Mouse (Mus musculus) liver, adult 2 months (tissue): ENCODE data around the gene Tmem221. TPM values are rescaled to one million over a fixed set of nuclear protein-coding genes. Genes with fewer than 3 reads are reported as not detected.

Experiments
- DNase-seq: peaks from one replicate; pipeline ENCODE4 v3.0.0-alpha.2; 2011; ENCODE audit warnings: low read depth, low spot score; ENCODE audit errors: extremely low read depth
- H3K27ac ChIP-seq: fragments of 200-500 bp; replicated peaks from 2 replicates; pipeline ENCODE4 v1.5.1; 2012; ENCODE audit warnings: low read depth, mild to moderate bottlenecking, control low read depth, inconsistent platforms, low read length; ENCODE audit not compliant: insufficient read depth
- H3K27me3 ChIP-seq: fragments of 200-500 bp; 2 replicates; pipeline ENCODE4 v1.6.1; 2012; ENCODE audit warnings: mild to moderate bottlenecking, moderate library complexity, low read length, inconsistent platforms; ENCODE audit not compliant: control insufficient read depth, insufficient read depth
- H3K36me3 ChIP-seq: fragments of 200-500 bp; 2 replicates; pipeline ENCODE4 v1.6.1; 2012; ENCODE audit warnings: low read length, inconsistent platforms; ENCODE audit not compliant: control insufficient read depth, insufficient read depth
- H3K4me1 ChIP-seq: fragments of 200-500 bp; 2 replicates; pipeline ENCODE4 v1.6.1; 2011; ENCODE audit warnings: low read length; ENCODE audit not compliant: control insufficient read depth, insufficient read depth
- H3K4me3 ChIP-seq: fragments of 200-500 bp; 2 replicates; pipeline ENCODE4 v1.5.1; 2011; ENCODE audit warnings: low read depth, mild to moderate bottlenecking, control low read depth, low read length, moderate library complexity; ENCODE audit not compliant: insufficient read depth
- H3K79me2 ChIP-seq: fragments of 200-500 bp; 2 replicates; pipeline ENCODE4 v1.6.1; 2012; ENCODE audit warnings: inconsistent platforms, mild to moderate bottlenecking, low read length, moderate library complexity; ENCODE audit not compliant: control insufficient read depth, insufficient read depth
- H3K9ac ChIP-seq: fragments of 200-500 bp; 2 replicates; pipeline ENCODE4 v1.6.1; 2012; ENCODE audit warnings: low read depth, mild to moderate bottlenecking, control low read depth, inconsistent platforms, low read length
- CTCF ChIP-seq: fragments of 200-500 bp; IDR thresholded peaks from 2 replicates; pipeline ENCODE4 v1.5.1; 2011; ENCODE audit warnings: low read depth, low read length, control low read depth
- POLR2A ChIP-seq: fragments of 200-500 bp; IDR thresholded peaks from 2 replicates; pipeline ENCODE4 v1.6.1; 2011; ENCODE audit warnings: low read length, control low read depth; ENCODE audit not compliant: insufficient read depth; ENCODE audit errors: extremely low read depth
- WGBS: fragments of 180-500 bp; shearing (Covaris S2); methylation state at CpG from one replicate; pipeline ENCODE4 v1.1.7; 2018; 5-methylcytosine and 5-hydroxymethylcytosine counted together
- polyA plus RNA-seq: library from polyadenylated mRNA; depleted of rRNA; stranded (reverse); fragments of >200 nt; gene quantifications from 2 replicates; pipeline ENCODE4 v1.2.3, GENCODE M21; 2012
- total RNA-seq: library from RNA; depleted of rRNA; stranded (reverse); fragments of >200 nt; gene quantifications from 2 replicates; pipeline ENCODE4 v1.2.3, GENCODE M21; 2014

Gene Tmem221
- total and polyA plus RNA-seq, 2 experiments: 0.46 to 0.55 TPM

DNA sequence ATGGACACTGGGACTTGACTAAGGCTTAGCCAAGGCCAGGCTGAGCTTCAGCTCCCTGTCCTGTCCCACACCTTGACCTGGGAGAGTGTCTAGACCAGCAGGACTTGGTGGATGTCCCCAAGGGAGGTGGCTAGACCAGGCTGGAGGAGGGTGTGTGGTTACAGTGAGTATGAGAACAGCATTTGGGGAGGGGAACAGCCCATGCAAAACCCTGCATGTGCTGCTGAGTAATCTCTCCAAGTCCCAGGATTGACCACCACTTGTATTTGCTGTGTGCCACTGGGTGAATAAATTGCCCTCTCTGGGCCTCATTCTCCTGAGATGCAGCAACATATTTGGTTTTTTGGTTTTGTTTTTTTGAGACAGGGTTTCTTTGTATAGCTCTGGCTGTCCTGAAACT, 39.7 kb upstream of the Tmem221 start:
- no peak overlapping the region for H3K27ac ChIP-seq
- no peaks in the 10 kb centered on the region for H3K36me3 ChIP-seq
- no peak for DNase-seq
- no peak overlapping the region for H3K4me3 ChIP-seq
- H3K4me1 ChIP-seq: no peaks in the 10 kb centered on the region; the same call in 1 of the 2 replicates
- no peak for TF ChIP-seq CTCF
- TF ChIP-seq POLR2A: no peak
- H3K9ac ChIP-seq: no peak overlapping the region
- 0 out of 2 replicates have a peak, but pooled peaks cover 3% of the 10 kb centered on the region for H3K27me3 ChIP-seq
- H3K79me2 ChIP-seq: no peaks in the 10 kb centered on the region

DNA sequence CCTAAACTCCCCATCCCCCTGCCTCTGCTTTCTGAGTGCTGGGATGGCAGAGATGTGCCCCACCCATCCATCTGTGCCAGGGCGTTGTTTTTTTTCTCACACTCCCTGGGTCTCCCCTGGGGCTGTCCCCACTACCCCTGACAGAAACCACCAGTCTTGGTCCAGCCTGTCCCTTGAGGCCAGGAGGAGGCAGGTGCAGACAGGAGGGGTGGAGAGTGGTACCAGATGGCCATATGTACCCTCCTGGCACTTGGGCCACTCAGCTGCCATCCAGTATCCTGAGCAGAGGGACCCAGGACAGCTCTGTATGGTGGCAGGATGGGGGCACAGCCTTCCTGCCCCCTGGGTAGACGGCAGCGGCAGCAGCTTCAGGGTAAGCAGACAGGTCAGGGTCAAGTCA, 38.8 kb upstream of the Tmem221 start, which contains the start of gene Fam129c:
Fam129c (plus strand) TSS at position 198 of the 400 bp plus-strand sequence.
- no peak within 1 kb of the TSS for H3K27ac ChIP-seq
- 91% methylated on average over 3 of the region's 3 CpGs for WGBS
- TF ChIP-seq POLR2A (no peak), CTCF (no peak)
- H3K4me3 ChIP-seq: no peak within 1 kb of the TSS
- DNase-seq: no peak
- H3K27me3 ChIP-seq: 0 out of 2 replicates have a peak, but pooled peaks cover 3% of the 10 kb centered on the region
- peaks cover 7% of the 10 kb centered on the region for H3K4me1 ChIP-seq
- no peak within 1 kb of the TSS for H3K9ac ChIP-seq
- no peaks in the 10 kb centered on the region for H3K79me2 ChIP-seq
- no peaks in the 10 kb centered on the region for H3K36me3 ChIP-seq

DNA sequence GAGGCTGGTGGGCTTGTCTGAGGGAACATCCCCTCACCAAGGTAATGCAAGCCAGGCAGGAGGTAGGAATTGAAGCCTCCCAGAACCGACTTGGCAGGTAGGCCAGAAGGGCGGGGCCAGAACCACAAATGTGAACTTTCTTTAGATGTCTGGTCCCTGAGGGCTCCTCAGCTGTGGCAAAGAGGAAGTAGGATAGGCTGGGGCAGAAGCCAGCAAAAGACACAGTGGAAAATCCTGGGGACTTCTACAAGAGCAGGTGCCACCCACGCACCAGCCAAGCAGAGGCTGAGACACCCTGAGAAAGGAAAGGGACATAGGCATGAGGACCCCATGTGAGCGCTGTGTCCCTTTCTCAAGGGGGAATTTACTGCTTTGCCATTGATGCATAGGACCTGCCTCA, 38.1 kb upstream of the Tmem221 start:
- 81% methylated on average over 4 of the region's 4 CpGs for WGBS
- DNase-seq: no peak
- H3K27ac ChIP-seq: no peak overlapping the region

DNA sequence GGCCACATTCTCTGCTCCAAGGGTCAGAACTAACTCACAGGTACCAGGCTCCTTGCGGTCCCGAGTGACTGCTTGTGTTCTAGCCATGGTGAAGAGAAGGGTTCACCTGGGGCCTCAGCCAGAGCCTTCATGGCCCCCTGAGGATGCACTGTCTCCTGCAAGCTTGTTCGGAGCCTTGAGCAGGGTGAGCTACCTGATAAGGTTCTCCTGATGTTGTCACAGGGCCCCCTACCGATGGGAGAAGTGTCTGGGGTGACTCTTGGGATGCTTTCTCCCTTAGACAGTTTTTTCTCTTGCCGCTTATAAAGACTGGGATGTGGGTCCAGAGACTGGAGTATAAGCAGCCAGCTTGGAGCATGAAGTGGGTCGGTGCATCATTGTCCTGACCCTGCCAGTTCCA, 37.7 kb upstream of the Tmem221 start:
- Histone ChIP-seq H3K4me3 (no peak overlapping the region), H3K9ac (no peak overlapping the region), H3K27ac (no peak overlapping the region), H3K4me1 (peaks cover 7% of the 10 kb centered on the region), H3K36me3 (no peaks in the 10 kb centered on the region), H3K79me2 (no peaks in the 10 kb centered on the region), H3K27me3 (no peaks in the 10 kb centered on the region)
- no peak for DNase-seq
- WGBS: 63% methylated on average over 6 of the region's 6 CpGs
- TF ChIP-seq POLR2A: no peak
- TF ChIP-seq CTCF: no peak

More for the DNA sequence above, 38.1 kb upstream of the Tmem221 start:
- H3K4me3 ChIP-seq: no peak overlapping the region
- peaks cover 7% of the 10 kb centered on the region for H3K4me1 ChIP-seq
- H3K9ac ChIP-seq: no peak overlapping the region
- TF ChIP-seq CTCF: no peak
- TF ChIP-seq POLR2A: no peak
- H3K36me3 ChIP-seq: no peaks in the 10 kb centered on the region
- no peaks in the 10 kb centered on the region for H3K79me2 ChIP-seq
- no peaks in the 10 kb centered on the region for H3K27me3 ChIP-seq

DNA sequence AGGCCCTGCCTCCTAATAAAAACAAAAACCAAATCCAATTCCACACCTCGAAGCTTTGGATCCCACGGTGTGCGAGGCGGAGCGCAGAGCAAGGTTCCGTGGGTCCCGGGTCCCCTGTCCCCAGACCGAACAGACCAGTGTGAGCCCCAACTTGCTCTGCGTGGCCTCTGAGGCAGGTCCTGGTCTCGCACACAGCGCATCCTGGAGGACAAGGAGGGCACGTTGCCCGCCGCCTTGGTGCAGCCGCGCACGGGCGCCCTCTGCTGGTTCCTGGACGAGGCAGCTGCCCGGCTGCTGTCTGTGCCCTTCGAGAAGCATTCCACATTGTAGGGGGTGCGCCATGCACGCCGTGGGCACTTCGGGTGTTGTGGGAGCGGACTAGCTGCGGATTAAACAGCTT, 37.2 kb upstream of the Tmem221 start:
- Histone ChIP-seq H3K4me3 (no peak overlapping the region), H3K27ac (no peak overlapping the region), H3K36me3 (no peaks in the 10 kb centered on the region), H3K9ac (no peak overlapping the region), H3K4me1 (peaks cover 10% of the 10 kb centered on the region), H3K27me3 (no peaks in the 10 kb centered on the region), H3K79me2 (no peaks in the 10 kb centered on the region)
- peak; percentile 41 for DNase-seq
- WGBS: 19% methylated on average over 27 of the region's 27 CpGs
- TF ChIP-seq CTCF: peak; percentile 98
- no peak for TF ChIP-seq POLR2A

DNA sequence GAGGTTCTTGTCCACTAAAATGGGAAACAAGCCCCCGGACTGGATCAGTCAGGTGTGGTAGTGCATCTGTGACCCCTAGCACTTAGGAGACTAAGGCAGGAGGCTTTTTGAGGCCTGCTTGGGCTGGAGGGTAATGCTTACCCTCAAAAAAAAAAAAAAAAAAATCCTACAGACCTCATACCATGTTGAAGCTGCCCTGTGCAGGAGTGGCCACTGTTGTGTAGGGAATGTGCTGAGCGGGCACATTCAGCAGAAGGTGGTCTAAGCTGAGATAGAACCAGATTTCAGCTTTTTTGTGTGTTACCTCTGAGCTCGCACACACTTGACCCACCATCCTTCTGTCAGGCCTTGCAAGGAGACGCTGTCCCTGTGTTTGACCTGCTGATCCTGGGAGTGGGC, 35.7 kb upstream of the Tmem221 start:
- 97% methylated on average over 4 of the region's 4 CpGs for WGBS
- no peaks in the 10 kb centered on the region for H3K79me2 ChIP-seq
- no peaks in the 10 kb centered on the region for H3K27me3 ChIP-seq
- TF ChIP-seq POLR2A: no peak
- no peak for TF ChIP-seq CTCF
- peaks cover 12% of the 10 kb centered on the region for H3K4me1 ChIP-seq
- no peak overlapping the region for H3K27ac ChIP-seq
- DNase-seq: no peak
- no peaks in the 10 kb centered on the region for H3K36me3 ChIP-seq
- no peak overlapping the region for H3K9ac ChIP-seq
- H3K4me3 ChIP-seq: no peak overlapping the region
